8 mouse cellular contexts compared by ENCODE assay signal in the genomic region with DNA sequence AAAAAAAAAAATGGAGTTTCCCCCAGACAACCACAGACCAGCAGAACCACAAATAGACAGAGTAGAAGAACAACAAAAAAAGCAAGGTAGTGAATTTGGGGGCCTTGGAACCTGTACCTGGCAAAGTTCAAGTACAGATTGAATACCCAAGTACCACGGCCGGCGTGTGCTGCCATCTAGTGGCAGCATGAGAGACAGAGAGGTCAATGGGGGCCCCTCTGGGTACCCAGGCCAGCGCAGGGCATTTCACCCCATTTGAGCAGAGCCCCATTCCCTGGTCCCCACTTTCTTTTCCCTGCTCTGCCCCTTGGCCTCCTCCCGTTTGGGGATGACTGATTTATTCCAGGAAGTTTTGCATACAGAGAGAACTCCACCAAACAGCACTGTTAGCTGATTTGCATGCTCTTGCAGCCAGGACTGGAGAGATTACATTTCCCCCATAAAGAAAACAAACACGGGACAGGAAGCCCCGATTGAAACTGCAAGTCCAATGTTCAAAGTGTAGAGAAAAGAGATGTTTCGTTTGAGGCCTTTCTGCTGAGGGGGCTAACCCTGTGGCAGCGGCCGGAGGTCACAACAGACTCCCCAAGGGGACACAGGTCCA. TPM values are rescaled to one million over a fixed set of nuclear protein-coding genes. Genes with fewer than 3 reads are reported as not detected.
DNase-seq lines count a peak whose midpoint lies in the region; ATAC-seq and TF ChIP-seq lines count a peak whose summit lies in the region.
"Had no signal": no experiment of that assay in that cellular context is flagged by ENCODE, and none has a peak within 500 bp of the region (broad histone marks: within the 10 kb centered on the region; RNA-seq: fewer than 3 reads in every experiment).

No protein-coding gene starts in this region.

- H3K27me3 ChIP-seq in kidney, embryonic 15.5 days = peaks cover 34% of the 10 kb centered on the region
- H3K27me3 ChIP-seq in E14TG2a.4 (ENCODE audit: insufficient read depth, low read length) = peaks cover 57% of the 10 kb centered on the region
- peaks cover 15% of the 10 kb centered on the region for H3K27me3 ChIP-seq in hindbrain, postnatal 0 days (ENCODE audit: insufficient read depth, low read length)

- TF ChIP-seq CTCF in E14TG2a.4 (conservative IDR thresholded peaks at IDR 0.05; ENCODE audit: low read length) = peak; percentile 65
- peak; percentile 73 for TF ChIP-seq CTCF in hindbrain, postnatal 0 days (IDR thresholded peaks at IDR 0.05; ENCODE audit: low read depth)

- H3K9me3 ChIP-seq in kidney, embryonic 15.5 days (replicated peaks) = no peaks in the 10 kb centered on the region
- no peaks in the 10 kb centered on the region for H3K9me3 ChIP-seq in E14TG2a.4 (ENCODE audit: low read length)
- H3K9me3 ChIP-seq in hindbrain, postnatal 0 days (ENCODE audit: low read length) = no peaks in the 10 kb centered on the region
- H3K9me3 ChIP-seq: hindbrain, embryonic 15.5 days had no signal

- H3K9ac ChIP-seq in kidney, embryonic 15.5 days = no peak overlapping the region
- no peak overlapping the region for H3K9ac ChIP-seq in hindbrain, postnatal 0 days (replicated peaks; ENCODE audit: low read length)
- H3K9ac ChIP-seq: hindbrain, embryonic 15.5 days had no signal

- WGBS in kidney, embryonic 15.5 days = 19% methylated on average over 10 of the region's 10 CpGs
- WGBS in hindbrain, postnatal 0 days = 24% methylated on average over 10 of the region's 10 CpGs

- no peak overlapping the region for H3K4me3 ChIP-seq in kidney, embryonic 15.5 days (replicated peaks)
- H3K4me3 ChIP-seq in E14TG2a.4 (replicated peaks; ENCODE audit: low read length) = no peak overlapping the region
- no peak overlapping the region for H3K4me3 ChIP-seq in hindbrain, postnatal 0 days (ENCODE audit: low read length)
- H3K4me3 ChIP-seq: hindbrain, embryonic 15.5 days had no signal

- no peaks in the 10 kb centered on the region for H3K36me3 ChIP-seq in kidney, embryonic 15.5 days
- no peaks in the 10 kb centered on the region for H3K36me3 ChIP-seq in E14TG2a.4 (ENCODE audit: insufficient read depth, low read length)
- H3K36me3 ChIP-seq in hindbrain, postnatal 0 days (ENCODE audit: insufficient read depth, low read length) = no peaks in the 10 kb centered on the region
- H3K36me3 ChIP-seq: hindbrain, embryonic 15.5 days had no signal

- ATAC-seq in kidney, embryonic 15.5 days (replicated peaks; ENCODE audit: low FRiP score) = no peak
- ATAC-seq in hindbrain, postnatal 0 days = no peak
- ATAC-seq in megakaryocyte-erythroid progenitor cell, adult 5-6 weeks (replicated peaks; ENCODE audit: low FRiP score, low TSS enrichment, poor library complexity, severe bottlenecking) = peak; percentile 53

- H3K27ac ChIP-seq in kidney, embryonic 15.5 days = no peak overlapping the region
- H3K27ac ChIP-seq in hindbrain, postnatal 0 days = no peak overlapping the region
- H3K27ac ChIP-seq: hindbrain, embryonic 15.5 days had no signal

- no peak overlapping the region for H3K4me2 ChIP-seq in kidney, embryonic 15.5 days
- no peak overlapping the region for H3K4me2 ChIP-seq in hindbrain, postnatal 0 days (ENCODE audit: low read depth, low read length)

- H3K4me1 ChIP-seq in kidney, embryonic 15.5 days = peaks cover 19% of the 10 kb centered on the region
- H3K4me1 ChIP-seq in E14TG2a.4 (replicated peaks; ENCODE audit: low read depth, low read length) = 0 out of 2 replicates have a peak, but pooled peaks cover 10% of the 10 kb centered on the region
- H3K4me1 ChIP-seq in hindbrain, postnatal 0 days (ENCODE audit: insufficient read depth, low read length) = no peaks in the 10 kb centered on the region
- H3K4me1 ChIP-seq: hindbrain, embryonic 15.5 days had no signal

- peak; percentile 45 for DNase-seq in kidney, adult 18-20 months
- peak; percentile 35 for DNase-seq in T-cell, adult 2 months (ENCODE audit: low spot score)
- peak; percentile 51 for DNase-seq in hindbrain, postnatal 0 days (ENCODE audit: low spot score)
- no peak for DNase-seq in ovary, postnatal 10 days (ENCODE audit: low spot score)

RNA-seq across cellular contexts. Expression of a gene that starts 0.8 kb away (rescaled TPM):
- polyA plus RNA-seq in kidney, embryonic 15.5 days (2015; fragmentation: Nextera tagmentation; extraction: Ambion mirVana) = 0.69 and 1.1 TPM in 2 replicates
- total RNA-seq in hindbrain, postnatal 0 days (2014; rRNA removed) = not detected in 2 replicates
- polyA plus RNA-seq in hindbrain, postnatal 0 days (2015; fragmentation: Nextera tagmentation; extraction: Ambion mirVana) = not detected in 2 replicates
- total RNA-seq in megakaryocyte-erythroid progenitor cell, adult 5-6 weeks (2014; fragmentation: Nextera tagmentation) = 331 and 332 TPM in 2 replicates
- total RNA-seq in megakaryocyte-erythroid progenitor cell, adult 5-6 weeks (2017) = 91.3 and 113 TPM in 2 replicates

RNA-seq across cellular contexts. Expression of a gene that starts 18.4 kb away (rescaled TPM):
- 18.4 and 22.9 TPM in 2 replicates for polyA plus RNA-seq in kidney, embryonic 15.5 days (2015; fragmentation: Nextera tagmentation; extraction: Ambion mirVana)
- total RNA-seq in hindbrain, postnatal 0 days (2014; rRNA removed) = 33.9 and 42.3 TPM in 2 replicates
- 20.0 and 22.7 TPM in 2 replicates for polyA plus RNA-seq in hindbrain, postnatal 0 days (2015; fragmentation: Nextera tagmentation; extraction: Ambion mirVana)
- total RNA-seq in megakaryocyte-erythroid progenitor cell, adult 5-6 weeks (2014; fragmentation: Nextera tagmentation) = 20.1 and 32.0 TPM in 2 replicates
- 10.9 and 24.3 TPM in 2 replicates for total RNA-seq in megakaryocyte-erythroid progenitor cell, adult 5-6 weeks (2017)

RNA-seq across cellular contexts. Expression of a gene that starts 39.1 kb away (rescaled TPM):
- polyA plus RNA-seq in kidney, embryonic 15.5 days (2015; fragmentation: Nextera tagmentation; extraction: Ambion mirVana) = 44.3 and 48.8 TPM in 2 replicates
- 23.1 and 28.4 TPM in 2 replicates for total RNA-seq in hindbrain, postnatal 0 days (2014; rRNA removed)
- 27.4 and 29.5 TPM in 2 replicates for polyA plus RNA-seq in hindbrain, postnatal 0 days (2015; fragmentation: Nextera tagmentation; extraction: Ambion mirVana)
- total RNA-seq in megakaryocyte-erythroid progenitor cell, adult 5-6 weeks (2014; fragmentation: Nextera tagmentation) = 33.9 and 43.0 TPM in 2 replicates
- 18.8 and 25.7 TPM in 2 replicates for total RNA-seq in megakaryocyte-erythroid progenitor cell, adult 5-6 weeks (2017)

RNA-seq across cellular contexts. Expression of a gene that starts 59.4 kb away (rescaled TPM):
- 0.34 TPM in 1 of 2 replicates, not detected in the other for polyA plus RNA-seq in kidney, embryonic 15.5 days (2015; fragmentation: Nextera tagmentation; extraction: Ambion mirVana)
- not detected in 2 replicates for total RNA-seq in hindbrain, postnatal 0 days (2014; rRNA removed)
- polyA plus RNA-seq in hindbrain, postnatal 0 days (2015; fragmentation: Nextera tagmentation; extraction: Ambion mirVana) = not detected in 2 replicates
- not detected in 2 replicates for total RNA-seq in megakaryocyte-erythroid progenitor cell, adult 5-6 weeks (2014; fragmentation: Nextera tagmentation)
- total RNA-seq in megakaryocyte-erythroid progenitor cell, adult 5-6 weeks (2017) = not detected in 2 replicates

Comparison
In these comparisons a context has a peak if more than half of its experiments do, and no peak if none do; other contexts are left out.
1. RNA of a gene that starts 0.8 kb away (total RNA-seq): 91.3 to 332 TPM in megakaryocyte-erythroid progenitor cell, adult 5-6 weeks; not detected in hindbrain, postnatal 0 days; every median in the first group is over 10 times any median in the second.